Mouse (Mus musculus): ENCODE data around the gene Rab5c.

- no peak for TF ChIP-seq EP300 (IDR thresholded peaks at IDR 0.05; ENCODE audit: low read depth)
- TF ChIP-seq CTCF (IDR thresholded peaks at IDR 0.05; ENCODE audit: low read depth), result no peak
These were observed 8.0 kb downstream of the Rab5c start for GRCm38 (mm10) chr11:100729976-100730375.
